Mouse (Mus musculus): ENCODE data around the gene Tbc1d9.
A peak's percentile ranks its signal among the peaks of the same experiment; 100 is the strongest.

The Tbc1d9 gene

DNA sequence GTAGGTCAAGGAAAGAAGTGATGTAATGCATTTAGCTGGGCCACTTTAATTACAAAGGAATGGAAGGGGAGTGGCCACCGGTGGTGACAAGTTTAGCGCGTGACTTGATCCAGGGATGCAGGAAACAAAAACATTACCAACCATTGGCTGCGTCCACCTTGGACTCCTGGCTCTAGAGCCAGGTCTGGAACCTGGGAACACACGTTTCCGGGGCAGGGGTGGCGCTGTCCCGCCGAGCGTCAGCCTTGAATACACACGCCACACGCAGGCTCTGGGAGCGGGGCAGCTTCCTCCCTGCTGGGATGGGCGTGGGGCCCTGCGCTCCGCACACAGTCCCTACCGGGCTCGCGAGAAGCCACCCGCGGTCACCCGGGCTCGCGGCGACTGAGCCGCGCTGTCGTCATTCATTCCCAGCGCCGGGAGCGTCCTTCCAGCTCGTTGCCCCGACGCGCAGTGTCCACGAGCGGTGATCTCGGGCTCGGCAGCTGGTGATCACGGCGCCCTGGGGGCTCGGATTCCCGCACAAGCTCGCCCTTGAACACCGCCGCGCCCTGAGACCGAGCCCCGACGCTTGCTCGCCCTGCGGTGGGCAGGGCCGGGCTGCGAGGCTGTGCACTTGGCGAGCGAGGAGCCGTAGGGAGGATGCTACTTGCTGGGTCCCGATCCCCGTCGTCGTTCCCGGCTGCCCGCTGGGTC lies at the start of gene Tbc1d9:
Gene Tbc1d9 (plus strand): TSS at position 118 of the 696 bp plus-strand sequence.
- peak; percentile 82 to 92 for DNase-seq (ENCODE audit: inconsistent age in 2 of 2, low spot score in 1 of 2)

DNA sequence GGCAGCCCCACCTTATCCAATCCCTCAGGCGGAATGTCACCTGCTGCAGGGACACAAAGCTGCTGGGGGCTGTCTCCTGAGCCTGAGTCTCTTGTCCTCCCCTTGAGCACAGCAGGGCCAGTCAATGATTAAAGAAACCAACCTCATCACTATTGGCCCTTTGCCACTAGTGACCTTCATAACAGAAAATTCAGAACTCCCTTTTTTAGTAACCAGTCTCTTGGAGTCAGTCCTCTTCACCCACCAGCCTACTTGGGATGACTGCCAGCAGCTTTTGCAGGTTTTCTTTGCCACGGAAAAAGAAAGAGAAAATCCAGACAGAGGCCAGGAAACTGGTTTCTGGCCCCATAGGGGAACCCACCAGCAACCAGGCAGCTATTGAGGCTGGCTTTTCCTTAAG lies 30.1 kb upstream of the Tbc1d9 start:
- peak; percentile 42 to 81 for DNase-seq (ENCODE audit: inconsistent age in 2 of 2, low spot score in 1 of 2)

DNA sequence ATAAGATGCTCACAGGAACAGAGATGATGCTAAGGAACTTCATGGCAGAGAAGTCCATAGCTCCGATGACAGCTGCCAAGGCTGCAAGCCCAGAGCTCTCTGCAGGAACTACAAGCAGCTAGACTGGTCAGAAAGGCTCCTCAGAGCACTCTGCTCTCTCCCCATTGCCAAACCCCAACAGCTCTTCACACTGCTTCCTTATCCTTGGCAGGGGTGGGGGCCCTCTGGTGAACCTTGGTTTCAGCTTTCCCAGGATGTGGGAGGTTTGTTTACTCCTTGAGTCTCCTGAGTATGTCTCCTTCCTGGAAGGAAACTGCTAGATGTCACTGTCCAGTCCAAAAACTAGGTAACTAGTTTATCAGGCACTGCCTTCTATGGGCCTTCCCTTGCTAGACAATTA lies 25.1 kb upstream of the Tbc1d9 start:
- DNase-seq (ENCODE audit: inconsistent age in 2 of 2, low spot score in 1 of 2), result no peak

DNA sequence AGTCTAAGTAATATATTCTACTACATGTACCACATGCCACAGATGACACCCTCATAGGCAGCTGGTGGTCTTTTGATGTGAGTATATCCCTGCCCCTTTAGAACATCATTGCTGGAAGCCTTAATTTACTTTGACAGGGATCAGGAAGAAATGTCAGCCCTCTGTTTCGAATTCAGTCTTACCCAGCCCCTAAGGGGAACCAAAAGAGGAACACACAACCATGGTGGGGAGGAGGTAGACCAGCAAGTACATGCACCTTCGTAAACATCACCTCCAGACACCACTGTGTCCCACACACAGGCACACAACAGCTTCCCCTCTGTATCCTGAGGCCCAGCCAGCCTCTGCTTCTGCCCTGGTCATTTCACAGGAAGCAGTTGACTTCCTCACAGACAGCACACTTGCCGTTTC lies 24.4 kb upstream of the Tbc1d9 start:
- DNase-seq (ENCODE audit: inconsistent age in 2 of 2, low spot score in 1 of 2), result no peak

DNA sequence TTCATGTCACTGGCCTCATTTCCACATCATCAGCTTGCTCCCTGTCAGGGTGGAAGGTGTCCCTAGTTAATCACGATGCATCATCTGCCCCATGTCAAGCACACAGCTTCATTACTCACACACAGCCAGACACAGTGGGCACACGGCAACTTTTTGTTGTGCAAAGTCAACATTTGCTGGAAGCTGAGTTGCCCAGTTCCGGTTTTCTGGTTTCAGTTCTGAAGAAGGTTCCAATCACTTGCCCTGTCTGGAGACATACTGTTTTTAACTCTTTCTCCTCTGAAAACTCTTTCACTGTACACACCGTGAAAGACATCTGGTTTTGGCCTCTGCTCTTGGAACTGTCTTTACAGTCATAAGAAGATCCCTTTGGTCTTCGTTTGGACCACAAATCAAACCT lies 23.8 kb upstream of the Tbc1d9 start:
- DNase-seq (ENCODE audit: inconsistent age in 2 of 2, low spot score in 1 of 2), result peak in 1 of 2 experiments; percentile 32

DNA sequence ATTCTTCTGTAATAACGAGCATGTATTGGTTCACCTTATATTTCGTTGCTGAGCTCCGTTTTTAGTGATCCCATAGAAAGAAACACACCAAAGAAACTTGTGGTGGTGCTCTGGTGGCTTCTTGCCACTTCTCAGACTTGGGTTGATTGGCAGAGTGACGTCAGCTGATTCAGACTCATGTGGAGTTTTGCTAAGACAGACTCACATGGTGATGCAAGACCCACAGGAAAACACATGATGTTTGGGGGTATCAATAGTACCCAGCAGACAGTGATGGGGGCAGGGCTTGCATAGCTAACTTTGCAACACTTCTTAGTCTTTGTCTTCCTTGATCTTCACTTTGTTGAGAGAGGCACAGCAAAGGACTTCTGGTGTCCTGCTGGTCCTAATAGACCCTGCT lies 20.6 kb upstream of the Tbc1d9 start:
- no peak for DNase-seq (ENCODE audit: inconsistent age in 2 of 2, low spot score in 1 of 2)

DNA sequence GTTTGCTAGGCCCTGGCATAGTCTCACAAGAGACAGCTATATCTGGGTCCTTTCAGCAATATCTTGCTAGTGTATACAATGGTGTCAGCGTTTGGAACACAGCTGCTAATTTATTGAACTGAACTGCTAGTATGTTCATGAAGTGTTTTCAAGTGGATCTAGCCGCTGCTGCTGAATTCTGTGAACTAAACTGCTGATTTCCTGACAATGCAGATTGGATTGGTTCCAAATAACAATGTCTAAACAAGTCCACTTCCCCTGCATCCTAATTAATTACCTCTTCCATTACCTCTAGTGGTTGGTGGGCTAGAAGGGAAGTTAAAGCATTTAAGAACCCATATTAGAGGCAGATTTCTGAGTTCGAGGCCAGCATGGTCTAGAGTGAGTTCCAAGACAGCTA lies 19.7 kb upstream of the Tbc1d9 start:
- no peak for DNase-seq (ENCODE audit: inconsistent age in 2 of 2, low spot score in 1 of 2)

DNA sequence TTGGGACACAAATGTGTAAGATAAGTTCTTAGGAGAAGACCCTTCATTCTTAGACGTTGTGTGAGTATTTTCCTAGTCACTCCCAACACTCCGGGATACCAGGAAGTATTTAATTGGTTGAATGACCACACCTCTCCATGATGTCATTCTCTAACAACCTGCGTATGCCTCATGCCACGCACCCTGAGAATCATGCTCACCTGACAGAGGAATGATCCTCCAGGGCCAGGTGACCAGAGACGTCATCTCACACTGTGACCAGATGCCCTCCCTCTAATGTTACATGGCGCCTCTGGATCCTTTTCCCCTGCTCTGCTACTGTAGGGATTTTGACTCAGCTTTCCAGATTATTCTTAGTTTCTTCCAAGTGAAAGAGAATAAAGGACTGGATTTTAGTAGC lies 16.0 kb upstream of the Tbc1d9 start:
- DNase-seq (ENCODE audit: inconsistent age in 2 of 2, low spot score in 1 of 2), result no peak

DNA sequence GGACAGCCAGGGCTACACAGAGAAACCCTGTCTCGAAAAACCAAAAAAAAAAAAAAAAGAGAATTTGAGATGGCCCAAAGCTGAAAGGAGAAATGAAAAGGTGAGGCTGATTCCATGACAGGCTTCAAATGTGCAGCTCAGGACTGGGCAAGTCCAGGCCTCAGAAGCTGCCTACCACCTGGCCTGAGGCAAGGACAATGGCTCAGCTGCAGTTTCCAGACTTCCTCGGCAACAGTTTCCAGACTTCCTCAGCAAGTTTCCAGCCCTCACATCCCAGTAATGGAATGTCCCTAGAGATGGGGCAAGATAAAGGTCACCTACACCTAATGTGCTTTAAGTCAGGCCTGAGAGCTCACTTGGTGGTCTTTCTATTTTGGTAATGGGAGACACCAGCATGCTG lies 13.1 kb upstream of the Tbc1d9 start:
- no peak for DNase-seq (ENCODE audit: inconsistent age in 2 of 2, low spot score in 1 of 2)

DNA sequence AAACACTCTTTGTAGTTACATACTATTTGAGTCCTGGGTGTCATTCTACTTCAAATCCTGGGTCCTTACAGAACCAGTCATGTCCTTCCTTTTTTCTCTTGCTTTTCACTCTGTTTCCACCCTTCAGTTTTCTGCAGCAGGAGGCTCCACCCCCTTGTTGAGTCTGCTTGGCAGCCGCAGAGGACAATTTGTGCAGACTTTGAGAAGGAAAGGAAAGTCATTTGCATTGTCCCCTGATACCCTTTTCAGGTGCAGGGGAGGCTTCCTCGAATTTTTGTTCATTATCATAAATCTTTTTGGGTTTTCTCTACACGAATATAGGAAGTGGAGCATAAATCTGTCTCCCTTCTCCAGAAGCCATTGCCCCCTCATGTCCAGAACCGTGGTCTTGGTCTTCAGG lies 12.7 kb upstream of the Tbc1d9 start:
- DNase-seq (ENCODE audit: inconsistent age in 2 of 2, low spot score in 1 of 2), result no peak

DNA sequence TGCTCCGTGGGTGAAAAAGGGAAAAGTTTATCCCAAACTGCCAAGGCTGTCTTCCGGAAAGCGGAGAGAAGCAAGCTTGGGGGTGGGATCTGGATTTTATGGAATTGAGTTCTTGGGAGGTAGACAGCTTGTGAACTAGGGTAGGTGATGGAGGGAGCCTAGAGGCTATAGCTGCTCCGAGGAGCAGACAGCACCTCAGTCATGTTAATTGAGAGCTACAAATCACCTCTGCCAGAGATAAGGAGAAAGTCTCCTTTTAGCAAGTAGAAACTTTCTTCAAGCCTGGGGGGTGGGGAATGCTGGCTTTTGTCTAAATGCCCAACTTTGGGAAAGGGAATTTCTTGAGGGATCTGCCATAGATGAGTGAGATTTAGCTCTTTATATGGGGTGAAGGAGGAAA lies 10.0 kb upstream of the Tbc1d9 start:
- DNase-seq (ENCODE audit: inconsistent age in 2 of 2, low spot score in 1 of 2), result no peak

DNA sequence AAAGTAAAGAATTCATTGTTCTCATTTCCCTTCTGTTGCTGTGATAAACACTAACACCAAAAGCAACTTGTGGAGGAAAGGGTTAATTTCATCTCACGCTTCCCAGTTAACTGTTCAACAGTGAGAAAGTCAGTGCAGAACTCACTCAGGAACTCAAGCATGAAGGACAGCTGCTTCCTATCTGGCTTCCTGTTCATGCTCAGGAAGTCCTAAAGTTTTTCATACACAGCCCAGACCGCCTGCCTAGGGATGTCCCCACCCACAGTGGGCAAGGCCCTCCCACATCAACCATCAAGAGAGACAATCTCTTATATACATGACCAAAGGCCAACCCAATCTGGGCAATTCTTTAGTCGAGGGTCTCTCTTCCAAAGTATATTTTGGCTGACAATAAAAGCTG lies 6.2 kb upstream of the Tbc1d9 start:
- DNase-seq (ENCODE audit: inconsistent age in 2 of 2, low spot score in 1 of 2), result no peak

DNA sequence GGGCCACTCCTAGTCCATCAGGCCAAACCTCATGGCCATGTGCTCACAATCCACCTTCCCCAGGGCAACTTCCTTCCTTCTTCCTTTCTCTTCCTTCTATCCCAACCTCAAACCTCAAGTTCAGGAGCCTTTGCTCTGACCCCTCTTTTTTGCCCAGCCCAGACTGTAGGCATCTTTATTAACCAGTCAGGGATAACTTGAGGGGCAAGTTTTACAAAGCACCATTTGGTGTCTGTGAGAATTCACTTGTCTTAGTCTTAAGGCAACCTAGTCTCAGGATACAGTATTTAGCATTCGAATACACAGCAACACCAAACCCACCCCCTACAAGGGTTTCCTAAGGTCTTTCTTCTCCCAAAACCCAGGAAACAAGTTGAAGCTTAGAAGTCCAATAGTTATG lies 5.5 kb upstream of the Tbc1d9 start:
- no peak for DNase-seq (ENCODE audit: inconsistent age in 2 of 2, low spot score in 1 of 2)

DNA sequence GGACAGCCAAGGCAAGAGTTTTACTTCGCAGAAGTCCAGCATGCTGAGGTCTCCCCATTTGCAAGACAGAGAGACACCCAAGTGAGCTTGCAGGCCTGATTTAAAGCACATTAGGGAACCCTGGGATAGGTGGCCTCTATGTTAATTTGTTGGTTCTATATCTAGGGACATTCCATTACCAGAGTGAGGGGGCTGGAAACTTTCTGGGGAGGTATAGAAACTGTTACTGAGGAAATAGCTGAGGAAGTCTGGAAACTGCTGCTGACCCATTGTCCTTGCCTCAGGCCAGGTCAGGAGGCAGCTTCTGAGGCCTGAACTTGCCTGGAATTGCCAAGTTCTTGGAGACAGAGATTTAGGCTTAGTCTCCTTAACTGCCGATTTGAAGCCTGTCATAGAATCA lies 4.5 kb upstream of the Tbc1d9 start:
- no peak for DNase-seq (ENCODE audit: inconsistent age in 2 of 2, low spot score in 1 of 2)

DNA sequence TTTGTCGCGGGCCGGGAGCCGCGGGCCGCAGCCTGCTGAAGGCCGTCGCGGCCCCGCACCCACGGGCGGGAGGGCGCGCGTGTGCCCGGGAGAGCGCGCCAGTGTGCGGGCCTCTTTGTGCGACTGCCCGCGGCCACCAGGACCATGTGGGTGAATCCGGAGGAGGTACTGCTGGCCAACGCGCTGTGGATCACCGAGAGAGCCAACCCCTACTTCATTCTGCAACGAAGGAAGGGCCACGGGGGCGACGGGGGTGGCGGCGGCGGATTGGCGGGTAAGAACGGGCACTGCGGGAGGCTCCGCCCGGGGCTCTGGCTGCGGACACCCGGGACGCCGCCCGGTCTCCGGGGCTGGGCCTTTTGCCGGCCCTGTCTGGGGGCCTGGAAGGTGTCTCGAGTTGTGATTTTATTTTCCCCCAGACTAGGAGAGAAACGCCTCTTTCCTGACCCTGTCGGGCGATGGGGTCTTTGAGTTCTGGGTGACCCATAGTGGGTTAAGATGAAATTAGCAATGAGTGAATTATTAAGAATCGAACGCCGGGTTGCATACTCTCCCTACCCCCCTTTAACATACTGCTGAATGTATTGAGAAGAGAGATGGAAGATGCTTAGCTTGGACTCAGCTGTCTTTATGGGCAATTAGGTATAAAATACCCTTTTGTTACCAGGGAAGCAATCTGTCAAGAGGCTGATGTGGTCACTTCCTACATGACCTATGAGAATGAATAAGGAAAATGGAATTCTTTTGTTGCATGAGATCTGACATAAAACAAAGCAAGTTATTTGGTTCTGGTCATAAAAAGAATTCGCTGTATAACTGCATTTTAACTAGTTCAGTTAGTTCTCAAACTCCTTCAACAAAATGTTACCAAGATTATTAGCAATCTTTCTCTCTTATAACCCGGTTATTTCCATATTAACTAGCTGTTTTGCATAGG lies 1.0 kb downstream of the Tbc1d9 start, which contains the start of gene Gm10645:
Gene Gm10645 (minus strand): TSS at position 240 of the 937 bp plus-strand sequence.
- peak; percentile 79 to 86 for DNase-seq (ENCODE audit: inconsistent age in 2 of 2, low spot score in 1 of 2)

DNA sequence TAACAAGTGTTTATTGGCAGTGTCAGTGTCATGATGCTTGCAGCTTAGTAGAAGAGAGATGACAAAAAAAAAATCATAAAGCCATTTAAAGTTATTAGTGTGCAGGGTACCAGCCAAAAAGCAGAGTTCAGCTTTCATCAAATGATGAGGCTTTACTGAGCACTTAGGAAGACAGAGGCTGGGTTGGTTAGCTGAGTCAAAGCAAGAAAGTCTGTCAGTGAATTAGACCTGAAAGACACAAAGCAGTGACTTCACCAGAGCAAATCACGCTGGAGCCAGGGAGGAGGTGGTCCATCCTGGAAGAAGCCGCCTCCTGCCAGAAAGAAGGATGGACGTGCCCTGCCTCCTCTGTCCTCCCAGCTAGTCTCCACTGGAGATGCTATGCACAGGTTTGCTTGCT lies 2.8 kb downstream of the Tbc1d9 start:
- no peak for DNase-seq (ENCODE audit: inconsistent age in 2 of 2, low spot score in 1 of 2)

DNA sequence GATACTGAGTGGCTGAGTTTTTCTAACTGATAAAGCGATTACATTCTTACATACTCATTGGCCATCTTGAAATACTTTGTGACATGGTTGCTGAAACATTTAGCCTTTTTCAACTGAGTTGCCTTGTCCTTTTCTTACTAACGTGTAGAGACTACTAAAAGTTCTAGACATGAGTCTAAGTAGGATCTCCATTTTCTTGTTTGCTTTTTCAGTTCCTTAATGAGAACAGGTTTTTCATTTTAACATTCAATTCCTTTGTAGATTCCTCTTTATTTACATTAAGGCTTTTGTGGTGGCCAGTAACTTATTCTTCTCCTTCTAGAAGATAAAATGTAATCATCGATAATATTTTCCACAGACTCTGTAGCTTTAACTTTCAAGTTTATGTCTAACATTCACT lies 4.0 kb downstream of the Tbc1d9 start:
- DNase-seq (ENCODE audit: inconsistent age in 2 of 2, low spot score in 1 of 2), result no peak

DNA sequence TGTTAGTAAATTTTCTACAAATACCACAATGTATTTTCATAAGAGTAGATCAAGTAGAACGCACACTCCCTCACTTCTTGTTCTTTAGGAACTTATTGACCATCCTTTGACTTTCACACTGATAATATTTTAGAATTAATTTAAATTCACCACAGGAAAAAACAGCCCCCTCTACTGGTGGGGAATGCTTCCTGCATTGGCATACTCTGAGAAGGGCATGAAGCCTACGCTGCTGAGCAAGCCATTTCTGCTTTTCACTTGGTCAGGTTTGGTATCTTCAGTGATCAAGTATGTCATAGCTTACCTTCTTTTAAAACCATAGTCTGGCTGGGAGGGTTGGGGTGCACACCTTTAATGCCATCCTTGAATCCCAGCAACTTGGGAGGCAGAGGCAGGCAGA lies 4.6 kb downstream of the Tbc1d9 start:
- DNase-seq (ENCODE audit: inconsistent age in 2 of 2, low spot score in 1 of 2), result peak; percentile 12 to 64

DNA sequence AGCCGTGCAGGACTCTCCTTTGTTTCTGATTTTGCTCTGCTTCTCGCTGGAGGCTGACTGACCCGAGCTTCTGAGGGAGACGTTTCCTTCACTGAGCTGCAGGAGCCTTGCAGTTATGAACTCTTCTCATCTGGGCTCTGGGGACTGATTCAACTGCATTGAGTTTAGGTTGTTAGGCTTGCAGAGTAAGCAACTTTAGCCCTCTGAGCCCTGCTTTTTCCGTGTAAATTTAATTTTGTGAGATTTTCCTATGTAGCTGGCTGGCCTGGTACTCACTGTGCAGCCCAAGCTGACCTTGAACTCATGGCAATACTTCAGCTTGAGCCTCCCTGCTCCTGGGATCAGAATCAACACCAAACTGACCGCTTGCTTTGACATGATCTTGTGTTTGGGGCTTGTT lies 5.7 kb downstream of the Tbc1d9 start:
- peak; percentile 46 to 57 for DNase-seq (ENCODE audit: inconsistent age in 2 of 2, low spot score in 1 of 2)

DNA sequence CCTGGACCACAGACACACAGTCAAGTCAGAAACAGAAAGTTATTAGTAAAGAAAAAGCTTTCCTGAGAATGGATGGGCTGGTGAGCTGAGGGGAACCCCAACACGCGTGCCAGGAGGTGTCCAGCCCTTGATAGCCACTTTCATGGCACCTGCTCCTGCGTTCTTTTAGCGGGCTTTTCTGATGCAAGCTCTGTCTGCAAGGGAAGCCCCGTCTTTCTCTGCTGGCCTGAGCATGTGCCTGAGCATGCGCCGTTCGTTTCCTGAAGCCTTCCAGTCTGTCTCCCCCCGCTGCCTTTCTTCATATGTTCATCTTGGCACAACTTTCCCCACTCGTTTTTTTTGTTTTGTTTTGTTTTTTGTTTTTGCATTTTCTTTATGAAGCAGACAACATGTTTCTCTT lies 10.5 kb downstream of the Tbc1d9 start:
- DNase-seq (ENCODE audit: inconsistent age in 2 of 2, low spot score in 1 of 2), result no peak

DNA sequence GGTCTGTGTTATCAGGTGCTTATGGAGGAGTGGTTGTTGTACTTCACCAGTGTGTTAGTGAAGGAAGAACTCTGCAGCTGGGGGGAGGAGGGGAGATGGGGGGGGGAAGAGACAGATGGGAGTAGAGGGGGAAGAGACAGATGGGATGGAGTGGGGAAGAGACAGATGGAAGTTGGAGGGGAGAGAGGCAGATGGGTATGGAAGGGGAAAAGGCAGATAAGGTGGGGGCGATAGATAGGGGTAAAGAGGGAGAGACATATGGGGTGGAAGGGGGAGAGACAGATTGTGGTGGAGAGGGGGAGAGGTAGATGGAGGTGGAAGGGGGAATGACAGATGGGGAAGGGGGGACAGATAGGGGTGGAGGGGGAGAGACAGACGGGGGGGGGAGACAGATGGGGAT lies 11.6 kb downstream of the Tbc1d9 start:
- DNase-seq (ENCODE audit: inconsistent age in 2 of 2, low spot score in 1 of 2), result no peak
